Mouse (Mus musculus): ENCODE data around the gene H2-Ob. TPM values are rescaled to one million over a fixed set of nuclear protein-coding genes. Genes with fewer than 3 reads are reported as not detected.
A peak's percentile ranks its signal among the peaks of the same experiment; 100 is the strongest.

The H2-Ob gene
- polyA plus RNA-seq, 1 experiment from 2014 or later: 0.11 TPM

DNA sequence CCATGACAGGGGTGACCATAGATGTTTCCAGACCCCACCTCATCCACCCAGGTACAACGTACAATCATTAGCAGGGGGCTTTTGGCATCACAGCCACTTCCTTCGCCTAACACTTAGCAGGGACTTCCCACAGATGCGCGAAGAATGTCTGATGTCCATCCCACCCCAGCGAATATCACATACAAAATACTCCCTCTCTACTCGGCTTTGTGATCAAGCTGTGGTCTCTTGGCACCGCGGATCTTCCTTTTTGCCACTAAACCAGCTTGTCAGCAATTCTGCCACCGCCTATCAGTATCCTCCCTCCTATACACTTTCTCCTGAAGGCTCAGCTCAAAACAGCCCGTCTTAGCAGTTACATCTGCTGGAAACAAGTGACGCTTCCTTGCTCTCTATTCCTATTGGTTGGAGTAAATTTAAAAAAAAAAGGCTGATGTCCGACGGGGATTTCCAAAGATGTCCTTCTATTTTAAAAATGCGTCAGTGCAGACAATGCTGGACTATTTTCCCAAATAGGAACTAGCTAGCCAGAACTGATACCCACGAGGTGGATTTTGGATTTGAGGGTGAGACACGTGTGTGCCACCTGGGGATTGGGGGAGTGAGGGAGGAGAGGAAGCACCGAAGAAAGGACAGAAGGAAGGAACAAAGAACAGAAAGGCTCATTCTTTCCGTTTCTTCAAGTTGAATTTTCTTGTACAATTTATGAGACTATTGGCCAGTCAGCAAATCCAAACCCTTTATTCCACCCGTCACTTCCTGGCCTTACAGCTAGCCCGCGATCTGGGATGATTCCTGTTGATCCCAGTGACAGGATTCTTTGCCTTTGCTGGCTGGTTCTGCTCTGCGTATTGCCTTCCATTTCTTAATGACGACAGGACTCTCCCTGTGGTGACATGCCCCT lies 57.4 kb downstream of the H2-Ob start:
- Histone ChIP-seq H3K4me2 (ENCODE audit: low read length) (peak overlapping the region; percentile 61), H3K36me3 (ENCODE audit: control insufficient read depth, insufficient read depth, low read length) (no peaks in the 10 kb centered on the region), H3K27ac (ENCODE audit: low read depth) (no peak overlapping the region), H3K4me3 (ENCODE audit: low read depth, low read length) (peak overlapping the region; percentile 33), H3K9ac (ENCODE audit: low read length) (no peak overlapping the region), H3K4me1 (replicated peaks; ENCODE audit: control insufficient read depth, insufficient read depth, low read length) (no peaks in the 10 kb centered on the region), H3K9me3 (ENCODE audit: control insufficient read depth, low read length) (no peaks in the 10 kb centered on the region), H3K27me3 (replicated peaks; ENCODE audit: control insufficient read depth, insufficient read depth, low read length) (no peaks in the 10 kb centered on the region)
- WGBS: 23% methylated on average over 23 of the region's 23 CpGs
- ATAC-seq (replicated peaks; ENCODE audit: low FRiP score, low TSS enrichment, low read depth) (peak; percentile 67; the same call in 1 of the 2 replicates), DNase-seq (ENCODE audit: low spot score) (peak; percentile 66)

DNA sequence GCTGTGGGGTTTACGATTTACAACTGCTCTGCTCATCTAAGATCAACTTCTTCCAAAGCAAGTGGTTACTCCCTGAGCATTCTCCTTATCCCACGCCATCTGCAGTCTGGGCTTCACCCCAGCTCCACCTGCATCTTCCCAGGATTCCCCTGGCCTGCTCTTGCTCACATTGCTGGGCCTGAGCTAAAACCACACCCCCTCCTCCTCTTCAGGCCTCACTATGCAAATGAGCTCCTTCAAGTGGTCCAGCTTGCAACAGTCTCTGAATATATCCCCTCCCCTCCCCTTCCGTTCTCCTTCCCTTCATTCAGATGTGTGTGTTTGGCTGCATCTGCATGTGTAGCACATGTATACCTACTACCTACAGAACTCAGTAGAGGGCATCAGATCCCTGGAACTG lies 60.7 kb downstream of the H2-Ob start:
- no peak overlapping the region for H3K4me3 ChIP-seq (ENCODE audit: low read depth, low read length)

DNA sequence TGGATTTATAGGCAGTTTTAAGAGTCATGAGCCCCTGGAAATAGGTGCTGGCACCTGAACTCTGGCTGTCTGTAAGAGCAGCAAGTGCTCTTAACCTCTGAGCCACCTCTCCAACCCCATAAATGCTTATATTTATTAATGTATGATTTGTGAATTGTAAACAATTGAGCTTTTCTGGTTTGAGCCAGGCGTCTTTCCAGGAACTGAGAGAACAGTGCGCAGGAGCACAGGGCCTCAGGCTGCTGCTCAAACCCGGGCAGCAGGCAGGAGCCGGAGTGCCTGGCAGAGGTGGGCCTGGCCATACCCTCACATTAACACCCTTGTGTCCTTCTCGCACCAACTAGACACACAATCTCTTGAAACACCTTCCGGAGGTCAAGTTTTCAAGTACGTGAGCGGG lies 61.4 kb downstream of the H2-Ob start:
- no peak overlapping the region for H3K9ac ChIP-seq (ENCODE audit: low read length)
- no peak overlapping the region for H3K27ac ChIP-seq (ENCODE audit: low read depth)
- H3K4me1 ChIP-seq (replicated peaks; ENCODE audit: control insufficient read depth, insufficient read depth, low read length): no peaks in the 10 kb centered on the region
- H3K4me3 ChIP-seq (ENCODE audit: low read depth, low read length): no peak overlapping the region
- no peaks in the 10 kb centered on the region for H3K27me3 ChIP-seq (replicated peaks; ENCODE audit: control insufficient read depth, insufficient read depth, low read length)
- no peaks in the 10 kb centered on the region for H3K9me3 ChIP-seq (ENCODE audit: control insufficient read depth, low read length)
- no peak overlapping the region for H3K4me2 ChIP-seq (ENCODE audit: low read length)
- DNase-seq (ENCODE audit: low spot score): no peak
- ATAC-seq (replicated peaks; ENCODE audit: low FRiP score, low TSS enrichment, low read depth): no peak
- WGBS: 74% methylated on average over 8 of the region's 8 CpGs
- no peaks in the 10 kb centered on the region for H3K36me3 ChIP-seq (ENCODE audit: control insufficient read depth, insufficient read depth, low read length)

More for the DNA sequence above, 60.7 kb downstream of the H2-Ob start:
- H3K36me3 ChIP-seq (ENCODE audit: control insufficient read depth, insufficient read depth, low read length): no peaks in the 10 kb centered on the region
- WGBS: 61% methylated on average over 3 of the region's 3 CpGs
- H3K27ac ChIP-seq (ENCODE audit: low read depth): no peak overlapping the region
- H3K4me2 ChIP-seq (ENCODE audit: low read length): no peak overlapping the region
- ATAC-seq (replicated peaks; ENCODE audit: low FRiP score, low TSS enrichment, low read depth) (no peak), DNase-seq (ENCODE audit: low spot score) (no peak)
- H3K9me3 ChIP-seq (ENCODE audit: control insufficient read depth, low read length): no peaks in the 10 kb centered on the region
- H3K27me3 ChIP-seq (replicated peaks; ENCODE audit: control insufficient read depth, insufficient read depth, low read length): no peaks in the 10 kb centered on the region
- no peak overlapping the region for H3K9ac ChIP-seq (ENCODE audit: low read length)
- no peaks in the 10 kb centered on the region for H3K4me1 ChIP-seq (replicated peaks; ENCODE audit: control insufficient read depth, insufficient read depth, low read length)

DNA sequence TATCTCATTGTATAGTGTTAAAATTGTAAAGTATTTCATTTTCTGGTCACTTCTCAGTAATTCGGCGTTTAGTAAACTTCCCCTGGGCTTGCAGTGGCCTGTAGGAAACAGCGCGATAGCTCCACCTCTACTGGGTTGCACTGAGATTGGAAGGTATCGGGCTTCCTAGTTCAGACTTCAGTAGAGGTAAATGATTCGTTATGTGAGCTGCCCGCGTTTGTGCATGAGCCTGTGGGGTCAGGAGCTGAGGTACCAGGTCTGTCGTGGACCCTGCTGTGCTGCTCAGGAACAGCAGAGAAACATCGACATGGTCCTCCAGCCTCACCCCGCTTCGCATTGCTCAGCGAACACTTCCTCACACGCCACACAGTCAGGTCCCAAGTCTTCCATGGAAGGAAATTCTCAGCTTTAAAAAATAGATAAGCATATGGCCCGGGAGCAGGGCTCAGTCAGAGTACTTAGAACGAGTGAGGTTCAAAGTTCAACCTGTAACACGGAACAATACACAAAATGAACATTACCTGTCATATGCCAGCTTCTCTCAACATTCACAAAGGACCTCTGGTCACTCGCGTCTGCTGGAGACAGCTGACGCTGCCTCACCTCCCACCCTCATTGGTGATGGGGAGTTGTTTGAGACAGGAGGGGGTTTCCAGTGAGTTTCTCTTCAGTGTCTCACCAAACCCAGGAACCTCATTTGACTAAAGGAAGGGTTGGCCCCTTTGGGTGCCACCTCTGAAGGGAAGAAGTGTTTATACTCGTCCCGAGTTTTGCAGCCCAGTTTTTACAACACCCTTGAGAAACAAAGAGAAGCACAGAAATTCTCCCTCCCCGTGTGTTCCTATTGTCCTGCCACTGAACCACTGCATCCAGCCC lies 62.2 kb downstream of the H2-Ob start:
- 74% methylated on average over 23 of the region's 23 CpGs for WGBS
- no peaks in the 10 kb centered on the region for H3K36me3 ChIP-seq (ENCODE audit: control insufficient read depth, insufficient read depth, low read length)
- no peak overlapping the region for H3K27ac ChIP-seq (ENCODE audit: low read depth)
- no peak overlapping the region for H3K9ac ChIP-seq (ENCODE audit: low read length)
- H3K4me3 ChIP-seq (ENCODE audit: low read depth, low read length): no peak overlapping the region
- no peaks in the 10 kb centered on the region for H3K9me3 ChIP-seq (ENCODE audit: control insufficient read depth, low read length)
- ATAC-seq (replicated peaks; ENCODE audit: low FRiP score, low TSS enrichment, low read depth) (no peak), DNase-seq (ENCODE audit: low spot score) (no peak)
- no peaks in the 10 kb centered on the region for H3K27me3 ChIP-seq (replicated peaks; ENCODE audit: control insufficient read depth, insufficient read depth, low read length)
- H3K4me1 ChIP-seq (replicated peaks; ENCODE audit: control insufficient read depth, insufficient read depth, low read length): no peaks in the 10 kb centered on the region
- no peak overlapping the region for H3K4me2 ChIP-seq (ENCODE audit: low read length)

DNA sequence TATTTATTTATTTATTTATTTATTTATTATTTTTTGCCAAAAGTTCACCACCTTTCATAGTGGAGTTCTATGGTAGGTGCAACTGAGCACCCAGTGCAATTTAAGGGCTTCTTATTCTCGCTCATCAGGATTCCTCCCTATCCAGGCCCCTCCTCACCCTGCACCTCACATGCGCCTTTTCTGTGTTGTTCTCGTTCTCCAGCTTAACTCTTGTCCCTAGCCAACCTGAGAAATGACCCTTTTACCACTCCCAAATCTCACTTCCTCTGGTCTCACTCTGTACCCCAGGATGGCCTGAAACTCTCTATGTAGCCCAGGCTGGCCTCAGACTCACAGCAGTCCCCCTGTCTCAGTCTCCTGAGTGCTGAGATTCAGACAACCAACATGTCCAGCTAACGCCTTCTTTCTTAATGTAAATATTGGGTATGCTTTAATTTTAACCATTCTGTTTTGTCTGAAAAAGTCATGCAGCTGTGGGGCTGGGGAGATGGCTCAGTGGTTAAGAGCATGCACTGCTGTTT lies 63.0 kb downstream of the H2-Ob start:
- no peaks in the 10 kb centered on the region for H3K27me3 ChIP-seq (replicated peaks; ENCODE audit: control insufficient read depth, insufficient read depth, low read length)
- H3K9me3 ChIP-seq (ENCODE audit: control insufficient read depth, low read length): no peaks in the 10 kb centered on the region
- ATAC-seq (replicated peaks; ENCODE audit: low FRiP score, low TSS enrichment, low read depth) (no peak), DNase-seq (ENCODE audit: low spot score) (no peak)
- H3K9ac ChIP-seq (ENCODE audit: low read length): no peak overlapping the region
- no peaks in the 10 kb centered on the region for H3K4me1 ChIP-seq (replicated peaks; ENCODE audit: control insufficient read depth, insufficient read depth, low read length)
- no peak overlapping the region for H3K4me2 ChIP-seq (ENCODE audit: low read length)
- WGBS: 84% methylated on average over 4 of the region's 4 CpGs
- no peaks in the 10 kb centered on the region for H3K36me3 ChIP-seq (ENCODE audit: control insufficient read depth, insufficient read depth, low read length)
- H3K4me3 ChIP-seq (ENCODE audit: low read depth, low read length): no peak overlapping the region
- H3K27ac ChIP-seq (ENCODE audit: low read depth): no peak overlapping the region

DNA sequence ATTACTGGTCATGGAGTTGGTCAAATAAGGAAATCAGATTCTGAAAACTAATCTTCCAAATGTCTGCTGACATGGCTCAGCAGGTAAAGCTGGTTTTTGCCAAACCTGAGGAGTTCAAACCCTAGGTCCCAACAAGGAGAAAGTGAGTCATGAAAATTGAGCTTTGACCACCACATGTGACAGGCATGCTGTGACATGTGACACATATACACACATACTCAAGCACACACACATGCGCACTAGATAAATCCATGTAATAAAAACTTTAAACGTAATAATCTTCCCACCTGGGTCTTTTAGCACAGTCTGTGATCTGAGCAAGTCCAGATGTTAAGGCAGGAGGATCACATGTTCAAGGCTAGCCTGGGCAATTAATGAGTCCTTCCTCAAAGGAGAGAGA lies 65.1 kb downstream of the H2-Ob start:
- H3K9ac ChIP-seq (ENCODE audit: low read length): no peak overlapping the region
- H3K4me3 ChIP-seq (ENCODE audit: low read depth, low read length): no peak overlapping the region
- WGBS: 84% methylated on average over 2 of the region's 2 CpGs
- no peaks in the 10 kb centered on the region for H3K9me3 ChIP-seq (ENCODE audit: control insufficient read depth, low read length)
- no peaks in the 10 kb centered on the region for H3K4me1 ChIP-seq (replicated peaks; ENCODE audit: control insufficient read depth, insufficient read depth, low read length)
- DNase-seq (ENCODE audit: low spot score): no peak
- no peaks in the 10 kb centered on the region for H3K36me3 ChIP-seq (ENCODE audit: control insufficient read depth, insufficient read depth, low read length)
- ATAC-seq (replicated peaks; ENCODE audit: low FRiP score, low TSS enrichment, low read depth): no peak
- no peaks in the 10 kb centered on the region for H3K27me3 ChIP-seq (replicated peaks; ENCODE audit: control insufficient read depth, insufficient read depth, low read length)
- no peak overlapping the region for H3K27ac ChIP-seq (ENCODE audit: low read depth)
- no peak overlapping the region for H3K4me2 ChIP-seq (ENCODE audit: low read length)

Other genes starting within 250 kb of the H2-Ob start
- gene H2-K1, start 238.6 kb upstream of the H2-Ob start, polyA plus RNA-seq (2014; fragmentation: Nextera tagmentation; extraction: Ambion mirVana): 105 and 137 TPM in 2 replicates
- 4.4 and 5.9 TPM in 2 replicates for gene Ring1, start 214.2 kb upstream of the H2-Ob start, polyA plus RNA-seq (2014; fragmentation: Nextera tagmentation; extraction: Ambion mirVana)
- gene H2-Ke6, start 210.8 kb upstream of the H2-Ob start, polyA plus RNA-seq (2014; fragmentation: Nextera tagmentation; extraction: Ambion mirVana): 49.7 and 53.6 TPM in 2 replicates
- 86.4 and 89.5 TPM in 2 replicates for gene Slc39a7, start 207.2 kb upstream of the H2-Ob start, polyA plus RNA-seq (2014; fragmentation: Nextera tagmentation; extraction: Ambion mirVana)
- 21.5 and 28.5 TPM in 2 replicates for gene Rxrb, start 207.1 kb upstream of the H2-Ob start, polyA plus RNA-seq (2014; fragmentation: Nextera tagmentation; extraction: Ambion mirVana)
- gene Col11a2, start 199.5 kb upstream of the H2-Ob start, polyA plus RNA-seq (2014; fragmentation: Nextera tagmentation; extraction: Ambion mirVana): 0.44 and 0.66 TPM in 2 replicates
- 0.75 and 1.1 TPM in 2 replicates for gene H2-Oa, start 146.6 kb upstream of the H2-Ob start, polyA plus RNA-seq (2014; fragmentation: Nextera tagmentation; extraction: Ambion mirVana)
- 11.0 and 13.5 TPM in 2 replicates for gene H2-DMa, start 119.4 kb upstream of the H2-Ob start, polyA plus RNA-seq (2014; fragmentation: Nextera tagmentation; extraction: Ambion mirVana)
- gene Brd2, start 116.3 kb upstream of the H2-Ob start, polyA plus RNA-seq (2014; fragmentation: Nextera tagmentation; extraction: Ambion mirVana): 124 and 144 TPM in 2 replicates
- gene H2-DMb2, start 95.6 kb upstream of the H2-Ob start, polyA plus RNA-seq (2014; fragmentation: Nextera tagmentation; extraction: Ambion mirVana): 0.15 and 0.42 TPM in 2 replicates
- gene H2-DMb1, start 85.8 kb upstream of the H2-Ob start, polyA plus RNA-seq (2014; fragmentation: Nextera tagmentation; extraction: Ambion mirVana): 1.7 and 1.8 TPM in 2 replicates
- gene Tap1, start 51.4 kb upstream of the H2-Ob start, polyA plus RNA-seq (2014; fragmentation: Nextera tagmentation; extraction: Ambion mirVana): 4.2 and 4.9 TPM in 2 replicates
- gene Psmb9, start 51.1 kb upstream of the H2-Ob start, polyA plus RNA-seq (2014; fragmentation: Nextera tagmentation; extraction: Ambion mirVana): 4.6 and 4.7 TPM in 2 replicates
- 13.7 and 14.0 TPM in 2 replicates for gene Psmb8, start 41.2 kb upstream of the H2-Ob start, polyA plus RNA-seq (2014; fragmentation: Nextera tagmentation; extraction: Ambion mirVana)
- 2.2 and 2.5 TPM in 2 replicates for gene Tap2, start 35.4 kb upstream of the H2-Ob start, polyA plus RNA-seq (2014; fragmentation: Nextera tagmentation; extraction: Ambion mirVana)
- 12.2 and 12.9 TPM in 2 replicates for gene H2-Ab1, start 18.8 kb downstream of the H2-Ob start, polyA plus RNA-seq (2014; fragmentation: Nextera tagmentation; extraction: Ambion mirVana)
- gene H2-Aa, start 48.9 kb downstream of the H2-Ob start, polyA plus RNA-seq (2014; fragmentation: Nextera tagmentation; extraction: Ambion mirVana): 4.7 and 5.8 TPM in 2 replicates
- 4.1 and 4.3 TPM in 2 replicates for gene H2-Eb1, start 67.0 kb downstream of the H2-Ob start, polyA plus RNA-seq (2014; fragmentation: Nextera tagmentation; extraction: Ambion mirVana)
- gene H2-Eb2, start 86.8 kb downstream of the H2-Ob start, polyA plus RNA-seq (2014; fragmentation: Nextera tagmentation; extraction: Ambion mirVana): not detected in 2 replicates
- 0.60 and 0.81 TPM in 2 replicates for gene Btnl2, start 115.9 kb downstream of the H2-Ob start, polyA plus RNA-seq (2014; fragmentation: Nextera tagmentation; extraction: Ambion mirVana)
- gene Btnl1, start 138.2 kb downstream of the H2-Ob start, polyA plus RNA-seq (2014; fragmentation: Nextera tagmentation; extraction: Ambion mirVana): 0.59 and 1.3 TPM in 2 replicates
- 0.51 and 0.91 TPM in 2 replicates for gene BC051142, start 159.9 kb downstream of the H2-Ob start, polyA plus RNA-seq (2014; fragmentation: Nextera tagmentation; extraction: Ambion mirVana)
- gene Btnl4, start 238.4 kb downstream of the H2-Ob start, polyA plus RNA-seq (2014; fragmentation: Nextera tagmentation; extraction: Ambion mirVana): 1.1 and 3.3 TPM in 2 replicates

Data from intestine, embryonic 14.5 days (tissue).